Mouse (Mus musculus): ENCODE data around the gene Mrps23.
A peak's percentile ranks its signal among the peaks of the same experiment; 100 is the strongest.

Gene Mrps23

GRCm38 (mm10) chr11:88203712-88204532 is at the start of gene Mrps23:
Mrps23 (plus strand) TSS chr11:88204388.
- DNase-seq (ENCODE audit: low spot score) = peak; percentile 64

- no peak for DNase-seq (ENCODE audit: low spot score)
Measured at GRCm38 (mm10) chr11:88154500-88154899, 49.7 kb upstream of the Mrps23 start.

GRCm38 (mm10) chr11:88155451-88155850 is 48.7 kb upstream of the Mrps23 start:
- DNase-seq (ENCODE audit: low spot score) = no peak

GRCm38 (mm10) chr11:88155998-88156397 is 48.2 kb upstream of the Mrps23 start:
- no peak for DNase-seq (ENCODE audit: low spot score)

- DNase-seq (ENCODE audit: low spot score) = no peak
Measured at GRCm38 (mm10) chr11:88156403-88156802, 47.8 kb upstream of the Mrps23 start.

GRCm38 (mm10) chr11:88158842-88159246 is 45.3 kb upstream of the Mrps23 start:
- no peak for DNase-seq (ENCODE audit: low spot score)

GRCm38 (mm10) chr11:88159389-88159788 is 44.8 kb upstream of the Mrps23 start:
- DNase-seq (ENCODE audit: low spot score) = no peak

- no peak for DNase-seq (ENCODE audit: low spot score)
Measured at GRCm38 (mm10) chr11:88160316-88160715, 43.9 kb upstream of the Mrps23 start.

GRCm38 (mm10) chr11:88161051-88161581 is 43.1 kb upstream of the Mrps23 start:
- no peak for DNase-seq (ENCODE audit: low spot score)

GRCm38 (mm10) chr11:88161651-88162362 is 42.4 kb upstream of the Mrps23 start:
- peak; percentile 57 for DNase-seq (ENCODE audit: low spot score)

GRCm38 (mm10) chr11:88162740-88163139 is 41.4 kb upstream of the Mrps23 start:
- no peak for DNase-seq (ENCODE audit: low spot score)

GRCm38 (mm10) chr11:88164213-88164723 is 39.9 kb upstream of the Mrps23 start:
- DNase-seq (ENCODE audit: low spot score) = no peak

GRCm38 (mm10) chr11:88164801-88165377 is 39.3 kb upstream of the Mrps23 start:
- no peak for DNase-seq (ENCODE audit: low spot score)

- no peak for DNase-seq (ENCODE audit: low spot score)
Measured at GRCm38 (mm10) chr11:88165683-88166364, 38.4 kb upstream of the Mrps23 start.

GRCm38 (mm10) chr11:88166471-88166870 is 37.7 kb upstream of the Mrps23 start:
- DNase-seq (ENCODE audit: low spot score) = no peak

- DNase-seq (ENCODE audit: low spot score) = no peak
Measured at GRCm38 (mm10) chr11:88168611-88169010, 35.6 kb upstream of the Mrps23 start.

- DNase-seq (ENCODE audit: low spot score) = no peak
Measured at GRCm38 (mm10) chr11:88169531-88170040, 34.6 kb upstream of the Mrps23 start.

- no peak for DNase-seq (ENCODE audit: low spot score)
Measured at GRCm38 (mm10) chr11:88170606-88171005, 33.6 kb upstream of the Mrps23 start.

GRCm38 (mm10) chr11:88171876-88172442 is 32.2 kb upstream of the Mrps23 start:
- no peak for DNase-seq (ENCODE audit: low spot score)

GRCm38 (mm10) chr11:88172601-88173325 is 31.4 kb upstream of the Mrps23 start:
- no peak for DNase-seq (ENCODE audit: low spot score)

Measured in layer of hippocampus, adult 9-10 months (tissue).